Mouse (Mus musculus) CD4-positive helper T cell, adult 2 months (primary cell): ENCODE measurements at regions not wholly inside any gene's neighbourhood (a gene's known extent, or its start where the extent isn't known, plus 50 kb on each side); places are given as distances from the start of the nearest gene placed in this dataset.

Experiments
- DNase-seq: peaks from one replicate; pipeline ENCODE4 v3.0.0-alpha.2; 2012; ENCODE audit warnings: low read depth, missing footprints, low spot score

DNA sequence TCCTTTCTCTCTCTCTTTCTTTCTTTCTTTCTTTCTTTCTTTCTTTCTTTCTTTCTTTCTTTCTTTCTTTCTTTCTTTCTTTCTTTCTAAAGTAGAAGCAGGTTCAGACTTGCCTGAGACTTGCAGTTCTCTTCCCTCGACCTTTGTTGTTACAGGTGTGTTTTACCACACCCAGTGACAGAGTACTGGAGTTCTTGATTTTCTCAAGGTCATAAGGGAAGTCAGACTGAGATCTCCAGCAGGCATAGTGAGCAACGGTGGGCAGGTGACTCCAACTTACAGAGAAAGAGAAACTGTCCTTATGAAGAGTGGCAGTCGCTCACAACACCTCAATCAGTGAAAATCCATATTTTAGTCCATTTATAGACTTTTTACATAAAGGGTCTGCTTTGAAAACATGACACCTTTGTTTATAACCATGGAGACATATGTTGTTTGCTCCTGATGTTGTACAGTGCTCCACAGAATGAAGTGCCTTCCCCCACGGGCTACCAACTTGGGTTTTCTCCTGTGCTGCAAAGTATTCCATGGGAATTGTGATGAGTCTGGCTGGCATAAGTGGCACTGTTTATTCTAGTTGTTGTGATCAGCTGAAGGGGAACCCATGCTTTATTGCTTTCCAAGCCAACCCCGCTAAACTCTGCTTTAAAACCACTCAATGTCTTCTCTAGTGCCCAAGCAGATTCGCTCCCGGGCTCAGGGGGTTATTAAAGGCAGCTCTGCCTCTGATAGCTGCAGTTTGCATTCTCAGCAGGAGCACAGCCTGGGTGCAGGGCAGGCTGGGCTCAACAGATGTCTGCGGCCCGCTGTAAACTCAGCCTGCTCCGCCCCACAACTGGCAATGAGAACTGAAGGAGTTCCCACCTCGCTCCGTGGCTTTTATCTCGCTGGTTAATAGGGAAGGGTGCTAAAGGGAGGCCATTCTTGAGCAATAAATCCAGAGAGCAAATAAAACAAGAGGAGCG is 132.6 kb upstream of the Jade1 start:
- DNase-seq, result no peak

DNA sequence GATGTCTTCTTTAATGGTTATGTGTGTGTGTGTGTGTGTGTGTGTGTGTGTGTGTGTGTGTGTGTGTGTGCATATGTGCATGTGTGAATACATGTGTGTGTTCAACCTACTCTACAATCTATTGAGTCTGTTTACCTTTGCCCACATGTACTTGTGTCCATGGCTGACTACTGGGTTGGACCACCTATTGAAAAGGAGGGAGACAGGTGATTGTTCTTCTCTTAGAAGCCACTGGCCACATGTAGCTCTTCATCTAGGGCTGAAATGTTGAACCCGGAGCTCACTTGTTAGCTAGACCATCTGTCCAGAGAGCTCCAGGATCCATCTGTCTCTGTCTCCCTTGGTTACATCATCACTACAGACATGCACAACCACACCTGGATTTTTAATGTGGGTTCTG is 141.8 kb upstream of the Jade1 start:
- DNase-seq, result no peak

DNA sequence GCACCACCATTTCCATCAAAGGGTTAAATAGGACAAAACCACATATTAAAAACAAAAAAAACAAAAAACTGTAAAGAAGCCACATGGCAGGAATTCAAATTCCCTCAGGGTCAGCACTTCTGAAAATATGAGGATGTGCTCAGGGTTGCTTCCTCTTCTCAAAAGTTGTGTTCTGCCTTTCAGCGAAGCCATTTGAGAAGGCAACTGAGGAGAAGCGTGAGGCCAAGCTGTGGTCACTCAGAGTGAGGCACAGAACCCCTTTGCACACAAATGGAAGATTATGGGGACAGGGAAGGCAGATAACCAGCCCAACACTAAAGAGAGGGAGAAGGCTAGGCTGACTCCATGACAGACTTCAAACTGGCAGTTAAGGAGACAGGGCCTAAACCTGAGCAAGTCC is 142.8 kb upstream of the Jade1 start:
- no peak for DNase-seq

DNA sequence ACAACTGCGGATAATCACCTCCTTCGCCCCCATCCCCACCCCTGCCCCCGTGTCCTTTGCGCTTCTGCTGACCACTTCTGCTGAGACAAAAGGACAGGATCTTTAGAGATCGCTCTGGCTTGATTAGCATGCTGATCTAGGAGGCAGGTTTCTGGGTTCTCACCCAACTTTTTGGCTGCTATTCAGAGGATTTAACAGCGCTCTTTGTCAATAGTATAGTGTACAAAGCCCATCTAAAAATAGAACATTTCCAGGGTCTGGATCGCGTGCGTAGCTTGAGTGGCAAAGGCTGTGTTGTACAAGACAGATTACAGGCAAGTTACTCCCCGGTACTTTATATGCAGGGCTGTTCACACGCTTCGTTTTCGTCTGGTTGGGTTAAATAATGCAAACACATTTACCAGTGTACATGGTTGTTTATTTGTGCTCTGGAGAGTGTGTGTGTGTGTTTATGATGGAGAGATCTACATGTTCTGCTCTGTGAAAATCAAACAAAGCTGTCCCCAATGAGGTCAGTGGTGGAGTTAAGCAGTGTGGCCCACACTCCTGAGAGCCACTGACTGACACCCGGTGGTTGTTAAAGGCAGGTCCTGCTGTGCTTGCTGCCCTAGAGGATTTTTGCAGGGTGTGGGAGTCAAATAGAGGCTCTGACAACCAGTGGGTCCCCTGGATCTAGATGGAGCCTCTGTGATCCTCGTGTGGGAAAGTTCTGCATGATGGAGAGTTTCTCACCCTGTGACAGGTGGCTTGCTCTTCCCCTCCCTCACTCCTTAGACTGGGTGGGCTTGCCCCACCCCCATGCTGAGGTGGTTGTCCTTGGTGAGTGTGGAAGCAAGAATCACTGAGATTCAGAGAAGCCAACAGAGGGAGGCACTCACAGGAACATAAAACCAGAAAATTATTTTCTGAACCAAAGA is 146.5 kb upstream of the Jade1 start:
- no peak for DNase-seq

DNA sequence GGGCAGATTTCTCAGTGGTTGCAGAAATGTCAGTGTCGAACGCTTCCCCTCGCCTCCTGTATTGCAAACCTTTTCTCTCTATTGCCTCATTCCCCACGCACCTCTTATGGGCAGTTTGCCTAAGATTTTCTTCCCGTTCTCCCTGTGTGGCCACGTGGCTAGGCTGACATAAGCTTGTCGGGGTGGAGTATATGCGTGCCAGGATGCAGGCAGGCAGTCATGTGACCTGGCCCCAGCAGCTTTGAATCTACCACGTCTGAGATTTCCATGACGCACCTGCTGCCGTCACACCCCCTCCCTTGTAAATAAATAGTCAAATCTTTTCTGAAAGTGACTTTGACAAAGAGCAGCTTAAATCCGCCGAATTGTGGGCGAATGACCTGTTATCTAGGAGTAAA is 147.1 kb upstream of the Jade1 start:
- DNase-seq, result peak; percentile 78

DNA sequence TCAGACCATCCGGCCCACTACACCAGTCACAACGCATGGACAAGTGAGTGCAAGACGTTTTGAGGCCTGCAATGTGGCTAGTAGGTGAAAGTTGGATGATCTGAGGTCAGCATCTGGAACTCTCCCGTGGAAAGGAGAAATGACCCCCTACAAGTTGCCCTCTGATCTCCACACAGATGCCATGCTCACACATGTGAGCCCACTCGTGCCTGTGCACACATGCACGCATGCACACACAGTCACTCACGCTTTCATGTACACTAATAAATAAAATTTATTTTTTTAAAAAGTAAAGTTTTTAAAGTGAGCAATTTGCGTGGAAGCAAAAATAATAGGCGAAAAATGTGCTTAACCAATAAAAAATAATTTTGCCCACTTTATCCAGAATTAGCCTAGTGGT is 147.5 kb upstream of the Jade1 start:
- no peak for DNase-seq

DNA sequence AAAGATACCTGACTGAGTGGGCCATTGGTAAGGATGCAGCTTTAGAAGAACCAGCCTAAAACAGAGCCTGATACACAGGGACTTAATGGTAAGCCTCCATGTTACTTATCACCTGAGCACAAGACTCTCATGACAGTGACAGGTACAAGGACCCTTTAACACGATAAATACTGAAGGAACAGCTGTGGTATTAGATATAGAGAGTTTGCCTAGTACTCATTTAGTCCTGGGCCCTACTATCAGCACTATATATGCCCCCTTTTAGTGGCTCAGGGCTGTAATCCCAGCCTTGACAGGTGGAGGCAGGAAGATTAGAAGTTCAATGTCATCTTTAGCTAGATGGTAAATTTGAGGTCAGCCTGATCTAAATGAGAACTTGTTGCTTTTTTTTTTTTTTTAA is 148.0 kb upstream of the Jade1 start:
- DNase-seq, result no peak

DNA sequence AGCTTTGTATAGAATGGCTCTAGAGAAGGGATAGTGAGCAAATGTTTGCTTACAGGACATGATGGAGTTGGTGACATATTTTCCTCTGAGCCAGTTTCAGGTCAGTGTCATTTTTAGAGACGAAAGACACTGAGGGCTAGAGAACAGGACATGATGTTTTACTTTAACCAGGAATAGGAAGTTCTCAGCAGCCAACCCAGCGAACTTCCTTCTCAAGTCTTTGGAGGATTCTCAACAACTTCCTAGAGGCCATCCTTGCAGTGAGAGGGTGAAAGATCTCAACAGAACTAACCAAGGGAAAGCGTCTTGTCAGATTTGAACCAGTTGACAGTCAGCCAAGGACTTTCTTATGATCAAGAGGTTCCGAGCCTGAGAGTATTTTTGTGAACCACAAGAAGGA is 153.7 kb upstream of the Jade1 start:
- DNase-seq, result no peak

DNA sequence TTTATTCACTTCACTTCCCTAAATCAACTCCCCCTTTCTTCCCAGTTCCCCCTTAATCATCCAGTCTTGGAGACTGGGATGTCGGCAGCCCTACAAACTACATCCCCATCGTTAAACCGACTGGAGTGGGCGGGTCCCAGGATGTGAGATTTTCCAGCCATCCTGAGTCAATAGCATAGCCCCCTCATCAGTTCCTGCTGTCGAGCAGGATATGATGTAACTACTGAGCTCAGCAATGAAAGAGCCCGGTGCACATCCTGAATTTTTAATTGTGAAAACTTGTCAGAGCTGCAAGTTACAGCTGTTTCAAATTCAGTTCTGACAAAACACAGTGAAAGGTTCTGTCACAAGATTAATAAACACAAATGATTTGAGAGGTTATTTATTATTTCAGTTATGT is 165.7 kb upstream of the Jade1 start:
- DNase-seq, result no peak

DNA sequence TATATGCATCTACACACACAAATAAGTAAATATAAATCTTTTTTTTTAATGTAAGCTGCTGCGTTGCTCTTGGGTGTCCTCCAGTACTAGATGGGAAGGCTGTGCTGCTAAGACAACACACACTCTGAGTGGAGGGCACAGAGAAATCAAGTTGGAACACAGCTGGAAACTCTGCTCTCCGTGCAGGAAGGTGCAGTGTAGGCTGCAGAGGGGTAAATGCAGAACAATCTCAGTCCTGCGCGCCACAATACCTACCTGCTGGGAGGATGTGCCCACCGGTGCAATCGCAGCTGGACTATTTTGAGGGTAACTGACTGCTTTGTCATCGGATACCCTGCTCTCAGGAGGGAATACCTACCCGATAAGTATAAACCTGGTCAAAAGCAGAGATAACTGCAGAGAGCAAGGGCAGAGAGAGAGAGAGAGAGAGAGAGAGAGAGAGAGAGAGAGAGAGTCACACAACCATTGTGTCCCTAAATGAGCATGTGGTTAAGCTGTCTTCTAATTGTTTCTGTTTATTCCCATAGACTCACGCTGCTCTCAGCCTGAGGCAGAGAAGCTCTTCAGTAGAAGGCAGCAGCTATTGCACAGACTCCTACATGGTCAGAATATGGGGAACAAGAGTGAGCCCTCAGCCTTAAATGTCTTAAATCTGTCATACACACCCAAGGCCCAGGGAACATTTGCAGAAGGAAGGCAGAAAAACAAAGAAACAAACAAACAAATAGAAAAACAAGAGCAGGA is 167.9 kb upstream of the Jade1 start:
- no peak for DNase-seq

DNA sequence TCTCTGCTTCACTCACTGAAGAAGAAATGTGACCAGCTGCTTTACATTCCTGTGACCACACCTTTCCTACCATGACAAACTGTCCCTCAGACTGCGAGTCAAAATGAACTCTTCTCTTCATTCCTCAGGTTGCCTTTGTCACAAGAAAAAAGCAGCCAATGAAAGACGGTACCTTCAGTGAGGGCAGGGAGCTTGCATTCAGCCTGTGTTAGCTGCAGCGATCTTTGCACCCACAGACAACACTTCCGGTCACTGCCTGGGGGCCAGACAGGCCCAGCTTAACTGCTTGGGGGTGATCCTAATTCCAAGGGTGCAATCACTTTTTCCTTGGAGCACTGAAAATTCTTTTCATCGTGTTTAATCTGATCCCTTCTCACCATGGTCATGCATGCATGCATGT is 169.2 kb upstream of the Jade1 start:
- DNase-seq, result no peak

DNA sequence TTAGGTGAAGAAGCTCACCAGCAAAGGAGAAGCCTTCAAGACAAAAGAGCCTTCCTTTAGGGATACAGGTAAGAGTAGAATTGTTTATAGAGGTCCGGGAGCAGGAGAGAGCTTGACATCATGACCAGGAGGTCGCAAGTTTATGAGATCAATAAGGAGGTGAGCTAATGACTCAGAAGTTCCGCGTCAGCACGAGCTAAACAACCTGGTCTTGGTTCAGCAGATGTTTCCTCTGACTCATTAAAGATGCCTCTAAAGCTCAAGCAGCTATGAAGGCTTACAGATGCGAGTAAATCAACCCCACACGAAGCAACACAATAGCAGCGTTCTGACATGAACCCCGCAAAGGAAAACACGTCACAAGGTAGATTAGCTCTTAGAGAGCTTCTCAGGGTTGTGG is 171.1 kb upstream of the Jade1 start:
- no peak for DNase-seq

DNA sequence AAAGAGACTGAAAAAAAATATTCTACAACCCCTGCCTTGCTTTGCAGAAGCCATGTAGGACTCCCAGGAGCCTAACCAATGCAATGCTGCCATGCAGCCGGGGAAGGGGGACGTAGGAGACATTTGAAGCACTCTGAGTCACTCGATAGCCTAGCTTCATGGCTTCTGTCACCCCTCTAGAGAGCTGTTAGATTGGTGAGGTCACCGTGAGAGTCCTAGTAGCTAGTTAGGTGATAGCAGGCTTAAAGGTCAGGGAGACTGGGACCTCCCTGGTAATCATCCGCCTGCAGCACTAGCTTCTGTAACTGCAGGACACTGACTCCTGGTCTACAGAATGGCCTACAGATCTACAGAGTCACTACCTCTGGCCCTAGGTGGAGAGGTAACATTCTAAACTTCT is 177.0 kb upstream of the Jade1 start:
- no peak for DNase-seq

DNA sequence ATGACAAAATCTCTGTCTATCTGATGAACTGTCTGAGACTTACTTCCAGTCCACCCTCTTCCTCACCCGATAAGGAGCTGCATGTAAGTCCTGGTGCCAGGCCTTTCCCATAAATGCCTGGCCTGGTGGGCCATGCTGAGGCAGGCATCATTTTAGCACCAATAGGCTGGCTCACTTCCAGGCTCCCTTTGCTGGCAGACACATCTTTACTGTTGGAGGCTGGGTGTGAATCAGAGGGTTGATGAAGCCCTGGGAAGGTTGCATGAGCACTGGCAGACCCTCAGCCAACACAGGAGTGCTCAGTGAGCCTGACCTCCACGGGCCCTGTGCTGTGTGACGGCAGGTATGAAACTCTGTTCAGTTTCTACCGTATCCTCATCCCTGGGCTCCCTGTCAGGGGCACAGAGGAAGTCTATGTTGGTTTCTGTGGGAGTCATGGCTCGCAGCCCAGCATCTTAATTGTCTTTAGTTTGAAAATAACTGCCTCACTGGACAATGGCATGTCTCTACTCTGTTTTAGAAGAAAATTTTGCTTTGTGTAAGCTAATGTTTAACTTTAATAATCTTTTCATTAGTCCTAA is 177.6 kb upstream of the Jade1 start:
- DNase-seq, result no peak

DNA sequence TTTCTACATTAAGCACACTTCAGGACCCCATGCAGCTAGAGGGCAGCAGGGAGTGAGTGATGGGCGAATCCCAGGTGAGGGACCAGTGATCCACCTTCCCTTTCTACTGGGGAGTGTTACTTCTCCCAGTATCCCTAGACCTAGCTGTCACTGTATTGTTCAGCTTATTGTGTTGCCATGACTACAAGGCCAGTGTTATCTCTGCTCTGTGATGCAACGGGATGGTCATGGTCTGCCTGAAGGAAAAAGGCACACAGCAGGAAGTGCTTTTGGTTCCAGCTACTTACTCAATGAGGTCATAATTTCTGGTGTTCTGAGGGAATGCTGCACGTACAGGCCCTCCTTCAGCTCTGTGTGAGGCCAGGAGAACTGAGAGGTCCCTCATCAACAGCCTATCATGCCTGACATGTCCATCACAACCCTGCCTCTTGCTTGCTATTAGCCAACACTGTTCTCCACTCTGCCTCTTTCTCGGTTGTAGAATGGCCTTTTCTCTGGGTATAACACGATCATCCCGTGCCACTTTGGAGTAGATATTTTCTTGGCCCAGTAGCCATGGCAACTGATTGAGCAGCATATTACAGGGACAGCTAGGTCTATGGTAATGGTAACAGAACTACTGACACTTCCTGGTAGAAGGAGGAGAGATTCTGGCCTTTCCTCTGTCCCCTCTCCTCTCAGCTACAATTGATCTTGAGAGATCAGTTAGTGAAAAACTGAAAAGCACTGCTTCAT is 178.5 kb upstream of the Jade1 start:
- no peak for DNase-seq

DNA sequence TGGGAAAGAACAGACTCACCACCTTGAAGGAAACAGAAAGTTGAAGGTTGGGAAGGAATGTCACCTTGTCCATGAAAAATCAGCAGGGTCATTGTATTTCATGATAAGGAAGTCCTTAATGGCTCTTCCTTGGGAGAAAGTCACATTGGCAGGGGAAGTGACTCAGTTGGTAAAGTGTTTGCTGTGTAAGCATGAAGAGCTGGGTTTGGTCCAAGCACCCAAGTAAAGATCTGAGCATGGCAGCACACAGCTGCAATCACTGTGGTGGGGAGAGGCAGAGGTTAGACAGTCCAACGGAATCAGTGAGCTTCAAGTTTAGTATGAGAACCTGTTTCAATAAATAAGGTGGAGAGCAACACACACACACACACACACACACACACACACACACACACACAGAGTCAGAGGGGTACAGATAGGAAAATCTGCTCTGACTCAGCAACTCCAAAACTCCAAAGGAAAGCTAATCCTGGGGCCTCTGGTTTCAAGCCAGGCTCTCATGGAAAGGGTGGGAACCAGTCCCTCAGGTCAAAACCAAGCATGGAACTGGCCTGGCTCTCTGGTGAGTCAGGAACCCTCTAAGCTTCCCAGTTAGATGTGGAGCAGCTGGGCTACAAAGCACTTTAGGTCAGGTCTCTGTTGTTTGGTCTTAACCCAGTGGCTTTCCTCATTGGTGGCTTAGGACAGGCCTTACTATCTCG is 180.2 kb upstream of the Jade1 start:
- no peak for DNase-seq

DNA sequence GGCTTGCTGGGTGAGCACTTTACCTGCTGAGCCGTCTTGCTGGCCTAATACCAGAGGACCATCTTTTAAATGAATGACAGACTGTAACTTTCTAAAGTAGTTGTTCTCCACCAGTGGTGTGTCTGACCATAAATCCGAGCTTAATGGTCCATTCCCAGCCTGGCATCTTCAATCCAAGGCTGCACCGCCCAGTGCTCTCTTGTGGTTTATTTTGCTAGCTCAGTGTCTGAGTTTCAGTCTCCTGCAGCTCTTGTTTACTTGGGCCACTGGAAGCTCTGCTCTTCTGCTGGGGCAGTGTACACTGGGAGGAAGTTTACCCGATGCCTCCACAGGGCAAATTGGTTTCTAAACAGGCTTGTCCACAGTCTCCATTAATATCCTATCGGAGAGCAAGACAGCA is 182.3 kb upstream of the Jade1 start:
- no peak for DNase-seq

DNA sequence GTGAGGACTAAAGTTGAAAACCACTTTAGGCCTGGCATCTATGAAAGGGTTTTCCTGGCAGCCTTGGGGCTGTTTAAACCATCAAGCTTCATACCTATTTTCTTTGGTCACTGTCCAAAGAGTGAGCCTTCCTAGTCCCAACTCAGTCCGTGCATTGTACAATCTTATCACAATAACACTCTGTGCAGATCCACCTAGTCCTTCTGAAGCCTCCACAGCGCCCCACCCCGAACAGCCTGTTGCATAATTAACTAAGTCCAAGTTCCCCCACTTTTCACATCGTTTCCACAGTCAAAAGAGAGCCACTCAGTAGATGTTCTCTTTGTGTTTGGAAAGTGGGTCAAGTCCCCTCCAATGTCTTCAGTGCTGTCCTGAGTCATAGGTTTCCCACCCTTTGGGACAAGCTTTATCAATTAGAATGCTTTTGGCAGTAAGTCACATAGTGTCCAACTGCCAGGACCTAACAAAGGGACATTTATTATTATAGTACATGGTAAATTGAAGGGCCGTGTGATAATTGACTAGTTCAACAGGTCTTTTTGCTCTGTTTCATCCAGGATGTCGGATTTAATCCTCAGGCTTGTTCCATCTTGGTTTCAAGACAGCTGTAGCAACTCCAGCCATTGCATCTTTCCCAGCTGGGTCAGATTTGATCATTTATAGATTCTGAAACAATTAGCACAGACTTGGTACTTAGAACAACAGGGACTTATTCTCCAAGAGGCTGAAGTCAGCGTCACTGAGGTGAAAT is 187.0 kb upstream of the Jade1 start:
- no peak for DNase-seq

DNA sequence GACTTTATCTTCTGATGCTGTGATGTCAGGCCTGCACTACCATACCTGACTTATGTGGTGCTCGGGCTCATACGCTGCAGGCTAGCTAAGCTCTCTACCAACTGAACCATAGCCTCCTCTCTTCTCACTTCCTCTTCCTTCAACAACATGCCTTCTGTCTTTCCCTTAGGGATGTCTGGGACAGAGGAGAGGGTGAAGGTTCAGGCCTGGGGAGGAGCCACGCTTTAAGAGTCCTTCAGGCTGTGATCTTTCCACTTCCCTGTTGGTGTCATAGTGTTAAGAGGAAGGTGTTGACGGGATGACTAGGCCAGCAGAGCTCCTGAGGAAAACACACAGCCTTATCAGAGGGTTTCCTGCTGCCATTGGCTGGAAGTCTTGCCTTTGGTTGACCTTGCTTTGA is 188.8 kb upstream of the Jade1 start:
- DNase-seq, result no peak

DNA sequence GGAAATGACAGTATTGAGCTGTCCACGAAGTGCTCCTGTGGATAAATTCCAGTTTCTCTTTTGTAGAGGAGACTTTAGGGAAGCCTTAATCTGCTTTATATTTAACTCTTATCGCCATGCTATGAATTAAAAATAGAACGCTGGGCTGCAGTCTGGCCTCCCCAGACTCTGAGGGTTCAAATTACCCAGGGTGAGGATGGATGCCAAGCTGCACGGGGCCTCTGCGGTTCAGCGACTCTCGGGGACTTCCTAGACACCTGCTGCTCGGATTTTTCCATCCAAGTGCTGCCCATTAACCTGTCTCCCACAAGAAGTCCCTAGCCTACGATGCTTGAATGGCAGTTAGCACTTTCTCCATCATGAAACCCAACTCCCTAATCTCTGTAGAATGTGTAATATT is 189.3 kb upstream of the Jade1 start:
- no peak for DNase-seq
